ENCODE assay signal across 8 mouse cellular contexts in the genomic region with DNA sequence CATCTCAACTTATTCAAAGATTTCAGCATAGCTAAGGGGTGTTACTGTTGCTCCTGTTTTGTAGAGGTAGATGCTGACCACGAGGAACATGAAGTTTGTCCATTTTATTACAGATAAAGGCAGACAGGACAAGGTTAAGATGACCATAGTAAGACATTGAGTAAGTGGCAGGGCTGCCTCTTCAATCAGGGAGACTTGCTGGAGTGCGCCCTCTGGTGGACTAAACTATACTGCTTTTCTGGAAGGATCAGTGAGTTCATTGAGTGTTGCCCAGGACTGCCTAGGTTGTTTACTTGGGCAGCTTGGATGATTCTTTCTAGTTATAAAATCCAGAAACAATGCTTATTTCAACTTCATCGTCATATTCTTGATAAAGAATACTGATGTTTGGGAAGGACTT. TPM values are rescaled to one million over a fixed set of nuclear protein-coding genes. Genes with fewer than 3 reads are reported as not detected.
DNase-seq lines count a peak whose midpoint lies in the region; ATAC-seq and TF ChIP-seq lines count a peak whose summit lies in the region.

No protein-coding gene starts in this region.

- DNase-seq in heart, adult 2 months: peak; percentile 19 to 48
- DNase-seq in heart, embryonic 10.5 days (ENCODE audit: low spot score): no peak
- DNase-seq in brain, adult 2 months (ENCODE audit: low read depth, low spot score): peak; percentile 72
- peak; percentile 82 to 83 for DNase-seq in layer of hippocampus, postnatal 10 days (ENCODE audit: low spot score in 2 of 2)
- DNase-seq in lung, postnatal 4 days: peak; percentile 29 to 80
- peak; percentile 71 for DNase-seq in right cerebral cortex, postnatal 4 days

- no peaks in the 10 kb centered on the region for H3K9me3 ChIP-seq in heart, embryonic 10.5 days
- no peaks in the 10 kb centered on the region for H3K9me3 ChIP-seq in hindbrain, embryonic 12.5 days (replicated peaks)

- peak; percentile 70 for ATAC-seq in erythroblast, adult 5-6 weeks (replicated peaks; ENCODE audit: low FRiP score, poor library complexity, severe bottlenecking)
- peak; percentile 68; the same call in 1 of the 2 replicates for ATAC-seq in hindbrain, embryonic 12.5 days (ENCODE audit: low FRiP score)

- no peaks in the 10 kb centered on the region for H3K4me1 ChIP-seq in heart, adult 2 months (ENCODE audit: control insufficient read depth, insufficient read depth, low read length)
- no peaks in the 10 kb centered on the region for H3K4me1 ChIP-seq in heart, embryonic 10.5 days
- no peaks in the 10 kb centered on the region for H3K4me1 ChIP-seq in hindbrain, embryonic 12.5 days

- no peak overlapping the region for H3K9ac ChIP-seq in heart, adult 2 months (ENCODE audit: low read depth, low read length)
- H3K9ac ChIP-seq in hindbrain, embryonic 12.5 days: no peak overlapping the region

- H3K27ac ChIP-seq in heart, adult 2 months: no peak overlapping the region
- no peak overlapping the region for H3K27ac ChIP-seq in heart, embryonic 10.5 days
- H3K27ac ChIP-seq in hindbrain, embryonic 12.5 days: no peak overlapping the region

- H3K4me2 ChIP-seq in hindbrain, embryonic 12.5 days (replicated peaks): no peak overlapping the region

- TF ChIP-seq CTCF in heart, adult 2 months (IDR thresholded peaks at IDR 0.05): peak; percentile 89

- no peak for TF ChIP-seq EP300 in heart, adult 2 months (IDR thresholded peaks at IDR 0.05; ENCODE audit: insufficient read depth, low read depth, low read length)

- no peak overlapping the region for H3K4me3 ChIP-seq in heart, adult 2 months
- H3K4me3 ChIP-seq in heart, embryonic 10.5 days: no peak overlapping the region
- no peak overlapping the region for H3K4me3 ChIP-seq in hindbrain, embryonic 12.5 days

- H3K79me2 ChIP-seq in heart, adult 2 months (replicated peaks; ENCODE audit: control insufficient read depth, insufficient read depth, low read length): no peaks in the 10 kb centered on the region

- H3K36me3 ChIP-seq in heart, adult 2 months (ENCODE audit: control insufficient read depth, insufficient read depth, low read length): no peaks in the 10 kb centered on the region
- H3K36me3 ChIP-seq in heart, embryonic 10.5 days: no peaks in the 10 kb centered on the region
- no peaks in the 10 kb centered on the region for H3K36me3 ChIP-seq in hindbrain, embryonic 12.5 days

- 6% methylated on average over 3 of the region's 3 CpGs for WGBS in heart, adult 2 months
- 11% methylated on average over 3 of the region's 3 CpGs for WGBS in heart, embryonic 10.5 days
- 5% methylated on average over 3 of the region's 3 CpGs for WGBS in hindbrain, embryonic 12.5 days

- intact Hi-C loops in heart, adult 2 months (cut with DNase I): loop anchor here (1.0 kb wide), 1 partner anchor 336 kb away; no protein-coding TSS in a partner anchor

- no peak for TF ChIP-seq POLR2A in heart, adult 2 months (IDR thresholded peaks at IDR 0.05; ENCODE audit: insufficient read depth, low read depth, low read length)

- no peaks in the 10 kb centered on the region for H3K27me3 ChIP-seq in heart, adult 2 months (ENCODE audit: control insufficient read depth, insufficient read depth, low read length)
- H3K27me3 ChIP-seq in heart, embryonic 10.5 days (ENCODE audit: insufficient read depth, poor library complexity, severe bottlenecking): no peaks in the 10 kb centered on the region
- H3K27me3 ChIP-seq in hindbrain, embryonic 12.5 days: no peaks in the 10 kb centered on the region

RNA-seq across cellular contexts. Expression of a gene that starts 47.1 kb away (rescaled TPM):
- total RNA-seq in heart, adult 2 months (2021): 1 to 10 TPM; 5.6 to 6.6 TPM
- 2.2 and 6.0 TPM in 2 replicates for polyA plus RNA-seq in heart, adult 2 months (2012; rRNA removed)
- 0.92 and 2.0 TPM in 2 replicates for polyA plus RNA-seq in heart, embryonic 10.5 days (2016; fragmentation: Nextera tagmentation; extraction: Ambion mirVana)
- not detected in 2 replicates for total RNA-seq in erythroblast, adult 5-6 weeks (2015; ENCODE audit: low replicate concordance)
- not detected in 2 replicates for total RNA-seq in erythroblast, adult 5-6 weeks (2017; ENCODE audit: low replicate concordance)
- 0.25 and 0.34 TPM in 2 replicates for polyA plus RNA-seq in hindbrain, embryonic 12.5 days (2016; fragmentation: Nextera tagmentation; extraction: Ambion mirVana)
- 1 to 10 TPM; 1.5 to 2.5 TPM for total RNA-seq in layer of hippocampus, postnatal 10 days (2021)

RNA-seq across cellular contexts. Expression of a gene that starts 56.5 kb away (rescaled TPM):
- total RNA-seq in heart, adult 2 months (2021): not detected
- polyA plus RNA-seq in heart, adult 2 months (2012; rRNA removed): not detected in 2 replicates
- polyA plus RNA-seq in heart, embryonic 10.5 days (2016; fragmentation: Nextera tagmentation; extraction: Ambion mirVana): not detected in 2 replicates
- not detected in 2 replicates for total RNA-seq in erythroblast, adult 5-6 weeks (2015; ENCODE audit: low replicate concordance)
- total RNA-seq in erythroblast, adult 5-6 weeks (2017; ENCODE audit: low replicate concordance): not detected in 2 replicates
- not detected in 2 replicates for polyA plus RNA-seq in hindbrain, embryonic 12.5 days (2016; fragmentation: Nextera tagmentation; extraction: Ambion mirVana)
- not detected for total RNA-seq in layer of hippocampus, postnatal 10 days (2021)
